ENCODE assay signal across 8 mouse cellular contexts in the genomic region with DNA sequence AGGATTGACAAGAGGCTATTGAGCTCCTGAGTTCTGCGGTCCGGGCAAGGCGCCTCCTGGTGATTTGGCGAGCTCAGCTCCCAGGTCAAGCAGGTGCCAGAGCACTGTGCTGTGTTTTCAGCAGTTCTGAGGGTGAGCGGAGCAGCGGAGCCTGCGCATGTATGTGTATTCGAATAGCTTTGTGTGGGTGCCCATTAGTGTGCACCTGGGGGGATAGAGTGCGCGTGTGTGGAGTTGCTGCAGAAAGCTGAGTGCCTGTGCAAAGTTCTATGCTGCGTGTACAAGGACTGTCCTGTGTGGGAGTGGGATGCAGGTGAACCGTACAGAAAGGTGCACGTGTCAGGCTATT. TPM values are rescaled to one million over a fixed set of nuclear protein-coding genes. Genes with fewer than 3 reads are reported as not detected.
A peak's percentile ranks its signal among the peaks of the same experiment; 100 is the strongest.
DNase-seq lines count a peak whose midpoint lies in the region; ATAC-seq and TF ChIP-seq lines count a peak whose summit lies in the region.

A gene (plus strand): TSS at position 73 of the 349 bp plus-strand sequence.

- no peaks in the 10 kb centered on the region for H3K36me3 ChIP-seq in embryonic facial prominence, embryonic 10.5 days (replicated peaks)
- H3K36me3 ChIP-seq in hindbrain, embryonic 14.5 days (replicated peaks; ENCODE audit: control insufficient read depth, insufficient read depth): no peaks in the 10 kb centered on the region
- no peaks in the 10 kb centered on the region for H3K36me3 ChIP-seq in midbrain, embryonic 16.5 days (ENCODE audit: control insufficient read depth, insufficient read depth, low read length)

- H3K9ac ChIP-seq in hindbrain, embryonic 14.5 days: peak within 1 kb of the TSS; percentile 44; the same call in 1 of the 2 replicates
- H3K9ac ChIP-seq in midbrain, embryonic 16.5 days (ENCODE audit: low read depth, low read length): peak within 1 kb of the TSS; percentile 54

- H3K27me3 ChIP-seq in embryonic facial prominence, embryonic 10.5 days (replicated peaks; ENCODE audit: low read depth, poor library complexity, severe bottlenecking): peaks cover 33% of the 10 kb centered on the region
- no peaks in the 10 kb centered on the region; the same call in 1 of the 2 replicates for H3K27me3 ChIP-seq in hindbrain, embryonic 14.5 days (ENCODE audit: control insufficient read depth, insufficient read depth, low read length)
- H3K27me3 ChIP-seq in midbrain, embryonic 16.5 days (ENCODE audit: control insufficient read depth, insufficient read depth, low read depth, low read length): peaks cover 5% of the 10 kb centered on the region

- peak; percentile 55; the same call in 1 of the 2 replicates for ATAC-seq in hindbrain, embryonic 14.5 days (ENCODE audit: low FRiP score)
- peak; percentile 49 for ATAC-seq in midbrain, embryonic 16.5 days

- no peaks in the 10 kb centered on the region for H3K9me3 ChIP-seq in embryonic facial prominence, embryonic 10.5 days
- H3K9me3 ChIP-seq in hindbrain, embryonic 14.5 days (ENCODE audit: control insufficient read depth, low read length): no peaks in the 10 kb centered on the region
- no peaks in the 10 kb centered on the region for H3K9me3 ChIP-seq in midbrain, embryonic 16.5 days (replicated peaks; ENCODE audit: control insufficient read depth, low read length, poor library complexity, severe bottlenecking)

- no peak; the same call in 1 of the 2 replicates for TF ChIP-seq CTCF in layer of hippocampus, adult 2 months (conservative IDR thresholded peaks at IDR 0.05)

- H3K27ac ChIP-seq in layer of hippocampus, adult 2 months: peak within 1 kb of the TSS; percentile 67; the same call in 1 of the 2 replicates
- no peak within 1 kb of the TSS for H3K27ac ChIP-seq in embryonic facial prominence, embryonic 10.5 days (replicated peaks)
- H3K27ac ChIP-seq in hindbrain, embryonic 14.5 days: no peak within 1 kb of the TSS
- H3K27ac ChIP-seq in midbrain, embryonic 16.5 days (ENCODE audit: low read length): no peak within 1 kb of the TSS

- DNase-seq in layer of hippocampus, adult 2 months (ENCODE audit: low spot score in 2 of 2): no peak
- DNase-seq in layer of hippocampus, postnatal 36 days: no peak
- no peak for DNase-seq in embryonic facial prominence, embryonic 10.5 days (ENCODE audit: low spot score)
- no peak for DNase-seq in hindbrain, embryonic 14.5 days (ENCODE audit: low spot score)
- DNase-seq in Muller cell, postnatal 12 days (ENCODE audit: inconsistent ontology term): no peak
- no peak for DNase-seq in natural killer cell, adult 2 months (ENCODE audit: low spot score in 2 of 2)
- no peak for DNase-seq in cerebellum, postnatal 4 days (ENCODE audit: low spot score in 2 of 2)

- H3K4me2 ChIP-seq in hindbrain, embryonic 14.5 days (replicated peaks): peak within 1 kb of the TSS; percentile 59
- peak within 1 kb of the TSS; percentile 77 for H3K4me2 ChIP-seq in midbrain, embryonic 16.5 days (ENCODE audit: low read length)

- peak within 1 kb of the TSS; percentile 58 for H3K4me3 ChIP-seq in layer of hippocampus, adult 2 months
- peak within 1 kb of the TSS; percentile 53 for H3K4me3 ChIP-seq in embryonic facial prominence, embryonic 10.5 days
- peak within 1 kb of the TSS; percentile 31 for H3K4me3 ChIP-seq in hindbrain, embryonic 14.5 days (replicated peaks; ENCODE audit: low read length)
- peak within 1 kb of the TSS; percentile 45 for H3K4me3 ChIP-seq in midbrain, embryonic 16.5 days (ENCODE audit: low read depth, low read length)

- 17% methylated on average over 13 of the region's 13 CpGs for WGBS in embryonic facial prominence, embryonic 10.5 days
- WGBS in hindbrain, embryonic 14.5 days: 14% methylated on average over 13 of the region's 13 CpGs
- 20% methylated on average over 13 of the region's 13 CpGs for WGBS in midbrain, embryonic 16.5 days

- H3K4me1 ChIP-seq in embryonic facial prominence, embryonic 10.5 days: peaks cover 19% of the 10 kb centered on the region
- no peaks in the 10 kb centered on the region; the same call in 1 of the 2 replicates for H3K4me1 ChIP-seq in hindbrain, embryonic 14.5 days (replicated peaks; ENCODE audit: control insufficient read depth, insufficient read depth, low read length)
- H3K4me1 ChIP-seq in midbrain, embryonic 16.5 days (ENCODE audit: control insufficient read depth, insufficient read depth, low read length): peaks cover 15% of the 10 kb centered on the region

RNA-seq across cellular contexts. Expression of the gene that starts here (rescaled TPM):
- 1 to 10 TPM; 5.3 to 6.7 TPM for total RNA-seq in layer of hippocampus, adult 2 months (2021)
- total RNA-seq in layer of hippocampus, postnatal 36 days (2021): 1 to 10 TPM; 5.7 to 7.9 TPM
- 0.10 and 0.16 TPM in 2 replicates for polyA plus RNA-seq in embryonic facial prominence, embryonic 10.5 days (2016; fragmentation: Nextera tagmentation; extraction: Ambion mirVana)
- polyA plus RNA-seq in hindbrain, embryonic 14.5 days (2014; fragmentation: Nextera tagmentation; extraction: Ambion mirVana): 0.35 and 0.48 TPM in 2 replicates
- 0.40 and 0.80 TPM in 2 replicates for polyA plus RNA-seq in midbrain, embryonic 16.5 days (2015; fragmentation: Nextera tagmentation; extraction: Ambion mirVana)

Comparison
In these comparisons a context has a peak if more than half of its experiments do, and no peak if none do; other contexts are left out.
1. Peak in ATAC-seq, H3K4me3 ChIP-seq, H3K9ac ChIP-seq and H3K4me2 ChIP-seq in hindbrain, embryonic 14.5 days; RNA of the gene not detected or under 1 TPM.
2. Peak in ATAC-seq, H3K4me3 ChIP-seq, H3K9ac ChIP-seq and H3K4me2 ChIP-seq in midbrain, embryonic 16.5 days; RNA of the gene not detected or under 1 TPM.